ENCODE assay signal across 8 mouse cellular contexts in the genomic region with DNA sequence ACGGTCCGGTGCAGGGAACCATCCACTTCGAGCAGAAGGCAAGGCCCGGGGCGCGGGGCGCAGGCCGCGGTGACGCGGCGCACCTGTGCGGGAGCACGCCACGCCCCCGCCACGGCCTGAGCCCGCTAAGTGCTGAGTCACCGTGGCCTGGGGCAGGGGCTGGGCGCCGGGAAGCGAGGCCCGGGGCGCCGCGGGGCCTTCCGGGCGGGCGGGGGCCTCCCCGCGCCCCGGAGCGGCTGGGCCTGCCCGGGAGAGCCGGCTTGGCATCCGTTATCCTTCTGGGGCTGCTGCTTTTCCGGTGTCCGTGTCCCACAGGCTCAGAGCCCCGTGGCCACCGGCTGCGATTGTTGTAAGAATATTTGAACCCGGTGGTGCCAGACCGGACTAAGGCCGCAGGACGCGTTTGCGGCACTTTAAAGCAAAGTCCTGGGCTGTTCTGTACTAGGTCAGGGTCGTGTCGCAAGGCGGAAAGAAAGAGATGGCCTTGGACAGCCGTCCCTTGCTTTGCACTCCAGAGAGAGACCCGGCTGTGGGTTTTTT. TPM values are rescaled to one million over a fixed set of nuclear protein-coding genes. Genes with fewer than 3 reads are reported as not detected.
DNase-seq lines count a peak whose midpoint lies in the region; ATAC-seq lines count a peak whose summit lies in the region.

No protein-coding gene starts in this region.

- H3K4me3 ChIP-seq in forebrain, embryonic 14.5 days (ENCODE audit: low read depth, low read length): peak overlapping the region; percentile 90

- peak overlapping the region; percentile 95 for H3K9ac ChIP-seq in forebrain, embryonic 14.5 days (ENCODE audit: low read length)

- DNase-seq in retina, adult 2 months (ENCODE audit: low read depth, low spot score): peak; percentile 13
- DNase-seq in retina, postnatal 1 day: no peak
- DNase-seq in adrenal gland, postnatal 25 days: peak; percentile 60
- DNase-seq in forebrain, embryonic 14.5 days (ENCODE audit: low spot score): no peak
- peak; percentile 44 for DNase-seq in lung, postnatal 36 days
- DNase-seq in skeletal muscle tissue, adult 2 months (ENCODE audit: low read depth, low spot score): peak; percentile 38
- DNase-seq in testis, postnatal 14 days (ENCODE audit: low spot score): no peak

- under 1% methylated on average over 49 of the region's 52 CpGs for WGBS in forebrain, embryonic 14.5 days

- no peaks in the 10 kb centered on the region for H3K9me3 ChIP-seq in forebrain, embryonic 14.5 days (replicated peaks; ENCODE audit: control insufficient read depth, low read length)

- peaks cover 19% of the 10 kb centered on the region for H3K4me1 ChIP-seq in forebrain, embryonic 14.5 days (ENCODE audit: control insufficient read depth, insufficient read depth, low read length)

- H3K27me3 ChIP-seq in forebrain, embryonic 14.5 days (replicated peaks; ENCODE audit: control insufficient read depth, insufficient read depth, low read length): no peaks in the 10 kb centered on the region

- peak overlapping the region; percentile 62 for H3K4me2 ChIP-seq in forebrain, embryonic 14.5 days (ENCODE audit: low read length)

- ATAC-seq in forebrain, embryonic 14.5 days: peak; percentile 77
- ATAC-seq in inflammation-experienced regulatory T-cells, adult 6 months: peak; percentile 46

- peaks cover 24% of the 10 kb centered on the region for H3K36me3 ChIP-seq in forebrain, embryonic 14.5 days (ENCODE audit: control insufficient read depth, insufficient read depth, low read length)

- peak overlapping the region; percentile 87 for H3K27ac ChIP-seq in forebrain, embryonic 14.5 days (ENCODE audit: low read depth, low read length)

RNA-seq across cellular contexts. Expression of a gene that starts 0.4 kb away (rescaled TPM):
- total RNA-seq in adrenal gland, postnatal 25 days (2021): 1,418 and 1,524 TPM in 2 replicates
- polyA plus RNA-seq in forebrain, embryonic 14.5 days (2014; fragmentation: Nextera tagmentation; extraction: Ambion mirVana): 879 and 1,044 TPM in 2 replicates
- 1,000 to 10,000 TPM; 1,261 to 1,407 (median 1,324) TPM for polyA plus RNA-seq in inflammation-experienced regulatory T-cells, adult 6 months (2017; shearing (Covaris generic))

Comparison
In these comparisons a context has a peak if more than half of its experiments do, and no peak if none do; other contexts are left out.
1. DNase-seq: peak in retina, adult 2 months (single experiment), adrenal gland, postnatal 25 days (single experiment), lung, postnatal 36 days (single experiment) and skeletal muscle tissue, adult 2 months (single experiment); none in retina, postnatal 1 day (single experiment), forebrain, embryonic 14.5 days (single experiment) and testis, postnatal 14 days (single experiment).